Mouse (Mus musculus) intestine, embryonic 15.5 days (tissue): ENCODE measurements around the gene C1ql1. TPM values are rescaled to one million over a fixed set of nuclear protein-coding genes. Genes with fewer than 3 reads are reported as not detected.

ENCODE experiments used
- ATAC-seq: fragments of 200-750 bp; cut with Nextera tagmentation; 2 replicates; pipeline ENCODE4 v1.8.0; 2017; ENCODE audit warnings: moderate TSS enrichment, moderate library complexity
- H3K27ac ChIP-seq: fragments of 300-500 bp; sonication (generic); 2 replicates; pipeline ENCODE4 v1.5.1; 2015; ENCODE audit warnings: mild to moderate bottlenecking, inconsistent platforms
- H3K27me3 ChIP-seq: fragments of 300-500 bp; sonication (generic); replicated peaks from 2 replicates; pipeline ENCODE4 v1.6.1; 2015; ENCODE audit warnings: inconsistent platforms
- H3K36me3 ChIP-seq: fragments of 300-500 bp; sonication (generic); 2 replicates; pipeline ENCODE4 v1.6.1; 2015; ENCODE audit warnings: inconsistent platforms
- H3K4me1 ChIP-seq: fragments of 300-500 bp; sonication (generic); replicated peaks from 2 replicates; pipeline ENCODE4 v1.6.1; 2015; ENCODE audit warnings: inconsistent platforms
- H3K4me2 ChIP-seq: fragments of 300-500 bp; sonication (generic); replicated peaks from 2 replicates; pipeline ENCODE4 v1.6.1; 2015; ENCODE audit warnings: mild to moderate bottlenecking, inconsistent platforms
- H3K4me3 ChIP-seq: fragments of 300-500 bp; sonication (generic); replicated peaks from 2 replicates; pipeline ENCODE4 v1.5.1; 2015; ENCODE audit warnings: inconsistent platforms
- H3K9ac ChIP-seq: fragments of 300-500 bp; sonication (generic); 2 replicates; pipeline ENCODE4 v1.6.1; 2015; ENCODE audit warnings: inconsistent platforms
- H3K9me3 ChIP-seq: fragments of 300-500 bp; sonication (generic); 2 replicates; pipeline ENCODE4 v1.6.1; 2016; ENCODE audit warnings: inconsistent platforms
- WGBS: fragments of 180-500 bp; shearing (Covaris S2); methylation state at CpG from one replicate; pipeline ENCODE4 v1.1.7; 2015; 5-methylcytosine and 5-hydroxymethylcytosine counted together
- polyA plus RNA-seq: library from polyadenylated mRNA; unstranded; fragments of >200 nt; fragmentation: Nextera tagmentation; extraction: Ambion mirVana; gene quantifications from 2 replicates; pipeline ENCODE4 v1.2.1, GENCODE M21; 2015

Gene C1ql1
- polyA plus RNA-seq, 1 experiment from 2014 or later, result 4.2 TPM

DNA sequence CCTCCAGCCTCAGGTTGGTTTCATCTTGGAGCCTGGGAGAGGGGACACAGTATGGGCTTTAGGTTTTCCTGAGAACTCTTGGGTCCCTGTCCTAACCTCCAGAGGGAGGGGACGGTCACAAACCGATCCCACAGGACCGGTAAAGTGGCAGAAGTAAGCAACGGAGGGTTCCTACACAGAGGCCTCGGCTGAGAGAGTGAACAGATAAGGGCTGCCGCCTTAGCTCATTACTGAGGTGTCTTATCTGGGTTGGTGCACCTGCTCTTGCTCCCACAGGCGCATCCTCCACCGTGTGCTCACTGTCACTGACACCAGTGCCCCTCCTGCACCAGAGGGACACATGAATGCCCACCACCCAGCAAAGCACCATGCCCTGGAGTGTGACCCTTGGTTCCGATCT is 50.7 kb downstream of the C1ql1 start:
- Histone ChIP-seq H3K4me2 (no peak overlapping the region), H3K4me3 (no peak overlapping the region), H3K9me3 (no peaks in the 10 kb centered on the region), H3K27me3 (peaks cover 3% of the 10 kb centered on the region; the same call in 1 of the 2 replicates), H3K27ac (no peak overlapping the region), H3K36me3 (no peaks in the 10 kb centered on the region), H3K9ac (no peak overlapping the region), H3K4me1 (peaks cover 7% of the 10 kb centered on the region)
- 66% methylated on average over 9 of the region's 9 CpGs for WGBS
- peak; percentile 67; the same call in 1 of the 2 replicates for ATAC-seq

DNA sequence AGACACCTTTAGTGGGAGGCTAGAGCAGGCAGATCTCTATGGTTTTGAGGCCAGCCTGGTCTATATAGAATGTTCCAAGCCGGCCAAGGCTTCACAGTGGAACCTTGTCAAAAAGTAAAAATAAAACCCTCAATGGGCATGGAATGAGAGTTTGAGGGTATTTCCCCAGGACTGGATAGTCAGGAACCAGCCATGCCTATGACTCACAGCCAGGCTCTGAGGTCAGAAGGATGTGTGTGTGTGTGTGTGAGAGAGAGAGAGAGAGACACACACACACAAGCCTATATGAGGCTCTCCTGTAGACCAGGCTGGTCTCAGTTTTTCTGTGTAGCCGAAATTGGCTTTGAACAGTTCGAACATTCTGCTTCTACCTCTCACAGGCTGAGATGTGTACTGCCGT is 51.8 kb downstream of the C1ql1 start:
- Histone ChIP-seq H3K36me3 (no peaks in the 10 kb centered on the region), H3K27me3 (peaks cover 3% of the 10 kb centered on the region; the same call in 1 of the 2 replicates), H3K4me3 (no peak overlapping the region), H3K4me2 (no peak overlapping the region), H3K4me1 (peaks cover 7% of the 10 kb centered on the region), H3K9me3 (no peaks in the 10 kb centered on the region), H3K27ac (no peak overlapping the region), H3K9ac (no peak overlapping the region)
- 85% methylated on average over 4 of the region's 4 CpGs for WGBS
- no peak for ATAC-seq

DNA sequence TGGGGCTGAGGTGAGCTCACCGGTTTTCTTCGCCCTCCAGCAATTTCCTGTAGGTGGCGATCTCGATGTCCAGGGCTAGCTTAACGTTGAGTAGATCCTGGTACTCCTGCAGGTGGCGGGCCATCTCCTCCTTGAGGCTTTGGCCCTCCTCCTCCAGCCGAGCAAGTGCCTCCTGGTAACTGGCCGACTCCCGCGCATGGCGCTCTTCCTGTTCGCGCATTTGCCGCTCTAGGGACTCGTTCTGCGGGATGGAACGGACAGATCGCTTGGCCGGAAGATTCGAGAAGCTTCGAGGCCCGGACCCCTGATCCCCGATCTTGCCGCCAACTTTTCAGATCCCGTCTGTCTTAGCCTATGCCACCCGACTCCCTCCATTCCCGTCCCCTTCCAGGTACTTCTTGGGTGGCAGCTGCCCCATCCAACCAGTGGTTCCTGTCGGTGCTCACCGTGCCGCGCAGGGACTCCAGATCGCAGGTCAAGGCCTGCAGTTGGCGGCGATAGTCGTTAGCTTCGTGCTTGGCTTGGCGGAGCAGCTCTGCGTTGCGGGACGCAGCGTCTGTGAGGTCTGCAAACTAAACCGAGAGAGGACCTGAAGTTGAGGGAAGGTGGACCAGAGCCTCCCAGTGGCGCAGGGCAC is 53.4 kb downstream of the C1ql1 start:
- no peaks in the 10 kb centered on the region for H3K36me3 ChIP-seq
- peak overlapping the region; percentile 49 for H3K9ac ChIP-seq
- peak overlapping the region; percentile 34 for H3K4me3 ChIP-seq
- WGBS, result 2% methylated on average over 43 of the region's 43 CpGs
- peak; percentile 95 for ATAC-seq
- H3K4me2 ChIP-seq, result peak overlapping the region; percentile 78
- H3K27ac ChIP-seq, result no peak overlapping the region
- peaks cover 3% of the 10 kb centered on the region; the same call in 1 of the 2 replicates for H3K27me3 ChIP-seq
- no peaks in the 10 kb centered on the region for H3K9me3 ChIP-seq
- H3K4me1 ChIP-seq, result peaks cover 7% of the 10 kb centered on the region

DNA sequence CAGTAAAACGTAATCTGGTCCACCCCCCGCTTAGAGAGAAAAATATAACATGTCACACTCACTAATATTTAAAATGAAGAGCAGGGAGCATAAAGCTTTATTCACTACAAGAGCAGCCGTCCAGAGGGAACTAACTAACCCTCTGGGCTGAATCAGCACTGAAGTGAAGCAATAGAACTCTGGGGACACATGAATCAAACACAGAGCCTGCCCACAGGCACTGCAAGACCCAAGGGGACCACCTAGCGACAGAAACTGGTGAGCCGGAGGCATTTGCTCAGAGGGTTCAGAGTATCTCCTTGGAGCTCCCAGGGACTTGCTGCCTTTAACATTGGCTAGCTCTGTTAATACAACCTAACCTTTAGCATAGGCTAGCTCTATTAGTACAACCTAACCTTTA is 56.4 kb downstream of the C1ql1 start:
- no peaks in the 10 kb centered on the region for H3K9me3 ChIP-seq
- no peak overlapping the region for H3K4me2 ChIP-seq
- WGBS, result 79% methylated on average over 5 of the region's 5 CpGs

More for the DNA sequence above, 56.4 kb downstream of the C1ql1 start:
- H3K9ac ChIP-seq, result no peak overlapping the region
- no peaks in the 10 kb centered on the region for H3K36me3 ChIP-seq
- H3K4me3 ChIP-seq, result no peak overlapping the region
- no peaks in the 10 kb centered on the region; the same call in none of the 2 replicates for H3K27me3 ChIP-seq
- no peak overlapping the region for H3K27ac ChIP-seq
- no peak for ATAC-seq
- peaks cover 8% of the 10 kb centered on the region for H3K4me1 ChIP-seq

Other genes starting within 250 kb of the C1ql1 start
- 40.0 and 46.7 TPM in 2 replicates for gene Ccdc43, start 248.9 kb downstream of the C1ql1 start, polyA plus RNA-seq
- gene Adam11, start 185.2 kb downstream of the C1ql1 start, polyA plus RNA-seq, result 3.9 and 4.6 TPM in 2 replicates
- gene Gjc1, start 127.0 kb downstream of the C1ql1 start, polyA plus RNA-seq, result 33.8 and 38.6 TPM in 2 replicates
- gene Higd1b, start 110.8 kb downstream of the C1ql1 start, polyA plus RNA-seq, result 0.55 TPM in 1 of 2 replicates, not detected in the other
- gene Eftud2, start 65.7 kb downstream of the C1ql1 start, polyA plus RNA-seq, result 155 and 156 TPM in 2 replicates
- gene Ccdc103, start 65.5 kb downstream of the C1ql1 start, polyA plus RNA-seq, result 0.45 and 0.78 TPM in 2 replicates
- gene Fam187a, start 61.5 kb downstream of the C1ql1 start, polyA plus RNA-seq, result not detected in 2 replicates
- 0.20 and 0.36 TPM in 2 replicates for gene Gfap, start 45.8 kb downstream of the C1ql1 start, polyA plus RNA-seq
- 8.7 and 8.9 TPM in 2 replicates for gene Kif18b, start 21.6 kb downstream of the C1ql1 start, polyA plus RNA-seq
- 60.0 and 66.6 TPM in 2 replicates for gene Nmt1, start 81.5 kb upstream of the C1ql1 start, polyA plus RNA-seq
- 101 and 105 TPM in 2 replicates for gene Dcakd, start 81.6 kb upstream of the C1ql1 start, polyA plus RNA-seq
- 1.8 and 2.0 TPM in 2 replicates for gene Plcd3, start 155.0 kb upstream of the C1ql1 start, polyA plus RNA-seq
- 17.4 and 22.0 TPM in 2 replicates for gene Acbd4, start 155.0 kb upstream of the C1ql1 start, polyA plus RNA-seq
- 4.1 and 4.7 TPM in 2 replicates for gene Hexim1, start 169.5 kb upstream of the C1ql1 start, polyA plus RNA-seq
- 7.9 and 8.8 TPM in 2 replicates for gene Hexim2, start 185.7 kb upstream of the C1ql1 start, polyA plus RNA-seq
- 2.0 and 2.2 TPM in 2 replicates for gene Fmnl1, start 224.4 kb upstream of the C1ql1 start, polyA plus RNA-seq